Mouse (Mus musculus): ENCODE results near the gene Krt72.

Gene Krt72

GRCm38 (mm10) chr15:101786360-101786759 lies at the start of gene Krt72:
Gene Krt72 (minus strand): TSS chr15:101786460.
- DNase-seq (ENCODE audit: low spot score), result no peak

GRCm38 (mm10) chr15:101834784-101835328 lies 48.6 kb upstream of the Krt72 start:
- no peak for DNase-seq (ENCODE audit: low spot score)

- no peak for DNase-seq (ENCODE audit: low spot score)
Measured at GRCm38 (mm10) chr15:101833131-101833530, 46.9 kb upstream of the Krt72 start.

- DNase-seq (ENCODE audit: low spot score), result no peak
Measured at GRCm38 (mm10) chr15:101829441-101829840, 43.2 kb upstream of the Krt72 start.

- no peak for DNase-seq (ENCODE audit: low spot score)
Measured at GRCm38 (mm10) chr15:101821786-101822185, 35.5 kb upstream of the Krt72 start.

- no peak for DNase-seq (ENCODE audit: low spot score)
Measured at GRCm38 (mm10) chr15:101817875-101818274, 31.6 kb upstream of the Krt72 start, which contains the start of gene Krt2. Gene Krt2 (minus strand): TSS chr15:101818169.

GRCm38 (mm10) chr15:101803052-101803822 lies 17.0 kb upstream of the Krt72 start:
- DNase-seq (ENCODE audit: low spot score), result no peak

- DNase-seq (ENCODE audit: low spot score), result no peak
Measured at GRCm38 (mm10) chr15:101802296-101802835, 16.1 kb upstream of the Krt72 start, which contains the start of gene Krt73. Gene Krt73 (minus strand): TSS chr15:101802346.

GRCm38 (mm10) chr15:101790867-101791266 lies 4.6 kb upstream of the Krt72 start:
- DNase-seq (ENCODE audit: low spot score), result no peak

GRCm38 (mm10) chr15:101773420-101773819 lies 12.8 kb downstream of the Krt72 start:
- DNase-seq (ENCODE audit: low spot score), result no peak

- peak; percentile 95 for DNase-seq (ENCODE audit: low spot score)
Measured at GRCm38 (mm10) chr15:101772711-101773081, 13.6 kb downstream of the Krt72 start.

- peak; percentile 51 for DNase-seq (ENCODE audit: low spot score)
Measured at GRCm38 (mm10) chr15:101772080-101772710, 14.1 kb downstream of the Krt72 start.

GRCm38 (mm10) chr15:101770226-101770625 lies 16.0 kb downstream of the Krt72 start:
- DNase-seq (ENCODE audit: low spot score), result no peak

GRCm38 (mm10) chr15:101742711-101743110 lies 43.5 kb downstream of the Krt72 start, which contains the start of gene Krt71:
Gene Krt71 (minus strand): TSS chr15:101743109.
- DNase-seq (ENCODE audit: low spot score), result no peak

- DNase-seq (ENCODE audit: low spot score), result no peak
Measured at GRCm38 (mm10) chr15:101737786-101738185, 48.5 kb downstream of the Krt72 start.

GRCm38 (mm10) chr15:101730653-101731052 lies 55.6 kb downstream of the Krt72 start:
- no peak for DNase-seq (ENCODE audit: low spot score)
